Mouse (Mus musculus): Measurements from ENCODE around the gene Pfn3.

Pfn3 gene

DNA sequence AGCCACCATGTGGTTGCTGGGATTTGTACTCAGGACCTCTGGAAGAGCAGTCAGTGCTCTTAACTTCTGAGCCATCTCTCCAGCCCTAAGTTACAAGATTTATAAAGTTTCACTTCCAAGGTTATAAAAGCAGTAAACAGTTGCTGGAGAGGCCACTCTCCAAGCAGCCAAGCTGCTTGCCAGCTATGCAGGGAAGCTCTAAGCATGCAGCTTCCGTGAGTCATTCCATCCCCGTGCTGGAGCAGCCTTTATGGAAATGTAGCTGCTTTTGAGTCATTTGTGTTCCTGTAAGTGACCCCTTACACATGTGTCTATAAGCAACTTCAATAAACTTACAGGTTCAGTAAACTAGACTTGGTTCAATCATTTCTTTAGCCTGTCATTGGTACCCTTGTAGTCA lies 15.5 kb upstream of the Pfn3 start:
- DNase-seq (ENCODE audit: low spot score) = no peak

DNA sequence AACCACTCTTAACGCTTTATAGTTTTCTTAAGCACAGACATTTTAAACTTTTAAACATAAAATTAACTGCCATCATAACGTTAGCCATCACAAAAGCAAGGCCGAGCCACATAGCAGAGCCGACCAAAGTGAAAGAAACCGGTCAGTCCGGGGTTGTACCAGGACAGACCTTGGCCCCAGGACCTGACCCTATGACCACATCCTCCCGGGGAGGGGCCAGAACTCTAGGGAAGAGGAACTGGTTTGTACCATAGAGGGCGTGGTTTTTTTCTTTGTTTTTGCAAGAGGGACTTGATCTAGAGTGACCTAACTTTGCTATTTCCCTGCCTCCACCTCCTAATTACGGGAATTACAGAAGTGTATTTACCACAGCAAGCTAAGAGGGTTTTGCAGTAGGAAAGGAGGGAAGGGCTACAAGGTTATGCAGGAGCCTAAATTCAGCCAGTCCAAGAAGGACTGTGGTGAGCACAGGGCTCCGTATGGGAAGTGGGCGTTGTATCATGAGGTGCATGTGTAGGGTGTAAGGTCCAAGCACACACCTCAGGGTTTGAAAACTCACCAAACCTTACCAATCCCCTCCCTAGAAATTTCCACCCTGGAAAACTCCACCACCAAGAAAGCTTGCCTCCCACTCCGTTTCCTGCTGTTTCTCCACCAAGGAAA lies 14.3 kb upstream of the Pfn3 start:
- no peak for DNase-seq (ENCODE audit: low spot score)

DNA sequence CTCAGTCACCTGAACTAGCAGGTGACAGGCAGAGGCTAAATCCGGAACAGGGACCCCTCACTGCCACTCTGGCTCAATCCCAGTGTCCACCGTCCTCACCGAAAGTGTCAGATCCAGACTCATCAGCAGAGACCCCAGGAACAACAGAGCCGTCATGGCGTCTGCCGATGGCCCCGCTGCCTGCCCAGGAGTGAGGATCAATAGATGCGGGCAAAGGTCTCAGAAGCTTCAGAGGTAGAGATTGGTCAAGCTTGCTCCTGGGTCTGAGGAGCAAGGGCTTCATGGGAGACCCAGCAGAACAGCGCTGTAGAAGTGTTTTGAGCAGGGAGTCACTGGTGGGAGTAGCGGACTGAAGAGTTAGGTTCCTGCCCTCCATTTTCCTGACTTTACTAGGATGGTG lies 11.6 kb upstream of the Pfn3 start, which contains the start of gene F12:
TSS of gene F12 (minus strand) at position 181 of the 400 bp plus-strand sequence.
- DNase-seq (ENCODE audit: low spot score) = no peak

DNA sequence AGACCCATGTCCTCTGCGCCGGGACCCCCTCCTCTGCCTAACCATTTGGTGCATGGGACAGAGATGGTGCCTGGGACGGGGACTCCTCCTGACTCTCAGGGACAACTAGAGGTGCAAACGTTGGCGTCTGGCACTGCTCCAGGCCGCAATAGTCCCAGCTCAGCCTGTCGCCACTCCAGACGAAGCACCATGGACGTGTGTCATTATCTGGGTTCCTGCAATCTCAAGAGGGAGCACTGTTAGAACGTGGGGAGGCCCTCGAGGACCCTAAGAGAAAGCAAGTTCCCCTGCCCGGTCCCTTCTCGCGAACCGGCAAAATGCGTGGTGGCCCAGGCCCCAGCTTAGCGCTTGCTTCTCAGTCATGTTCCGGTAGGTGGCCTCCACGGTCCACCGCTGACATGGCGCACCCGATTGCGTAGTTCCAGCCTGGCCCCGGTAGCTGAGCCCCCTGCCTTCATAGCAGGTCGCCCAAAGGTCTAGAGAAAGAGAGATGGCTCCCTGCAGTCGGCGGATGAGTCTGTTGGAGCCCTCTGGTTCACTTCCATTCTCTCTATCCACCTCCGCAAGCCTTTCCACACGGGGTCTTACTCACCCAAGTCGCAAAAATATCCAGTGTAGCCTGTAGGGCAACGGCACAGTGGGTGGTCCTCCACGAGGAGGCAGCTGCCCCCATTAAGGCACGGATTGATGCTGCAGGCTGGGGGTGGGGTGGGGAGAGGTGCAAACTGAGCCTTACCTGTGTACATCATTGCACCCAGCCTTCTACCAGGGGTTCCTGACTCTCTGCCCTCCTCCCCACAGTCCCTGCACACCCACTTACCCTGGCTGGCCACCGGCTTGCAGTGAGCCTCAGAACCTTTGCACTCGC lies 6.1 kb upstream of the Pfn3 start:
- peak; percentile 56 for DNase-seq (ENCODE audit: low spot score)

DNA sequence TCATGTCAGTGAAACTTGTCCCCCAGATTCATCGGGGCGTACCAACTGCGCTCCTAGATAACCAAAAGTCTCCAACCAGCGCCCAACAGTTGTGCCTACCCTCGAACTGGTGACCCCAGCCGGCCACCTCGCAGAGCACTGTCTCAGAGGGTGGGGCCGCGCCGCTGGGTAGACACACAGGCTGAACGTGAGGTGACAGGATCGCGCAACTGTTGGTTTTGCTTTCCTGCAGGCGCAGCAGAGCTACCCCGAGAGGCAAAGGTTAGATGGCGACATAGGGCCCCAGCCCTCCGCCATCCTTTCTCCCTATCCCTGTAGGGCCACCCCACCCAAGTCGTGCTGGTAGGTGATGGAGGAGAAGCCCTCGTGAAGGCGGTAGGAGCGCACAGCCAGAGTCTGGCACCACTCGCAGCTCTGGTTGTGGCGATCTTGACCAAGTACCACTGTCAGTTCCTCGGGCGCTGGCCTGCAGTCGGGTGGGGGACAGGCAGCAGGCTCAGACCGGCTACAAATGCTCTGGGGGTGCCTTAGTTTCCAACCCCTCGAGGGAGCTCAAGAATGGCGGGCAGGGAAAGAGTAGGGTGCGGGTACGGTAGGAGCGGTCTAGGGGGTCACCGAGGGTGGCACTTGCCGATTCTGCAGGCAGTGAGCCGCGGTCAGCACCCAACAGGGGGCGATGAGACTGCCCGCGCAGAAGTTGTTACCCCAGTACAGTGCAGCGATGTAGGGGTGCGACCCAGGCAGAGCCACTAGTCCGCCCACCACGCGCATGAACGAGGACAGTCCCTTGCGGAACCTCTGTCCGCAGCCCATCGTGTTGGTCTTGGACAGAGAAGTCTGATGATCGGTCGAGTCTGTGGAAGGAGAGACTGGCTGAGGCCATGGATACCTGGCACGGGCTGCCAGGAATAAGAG lies 5.2 kb upstream of the Pfn3 start:
- no peak for DNase-seq (ENCODE audit: low spot score)

DNA sequence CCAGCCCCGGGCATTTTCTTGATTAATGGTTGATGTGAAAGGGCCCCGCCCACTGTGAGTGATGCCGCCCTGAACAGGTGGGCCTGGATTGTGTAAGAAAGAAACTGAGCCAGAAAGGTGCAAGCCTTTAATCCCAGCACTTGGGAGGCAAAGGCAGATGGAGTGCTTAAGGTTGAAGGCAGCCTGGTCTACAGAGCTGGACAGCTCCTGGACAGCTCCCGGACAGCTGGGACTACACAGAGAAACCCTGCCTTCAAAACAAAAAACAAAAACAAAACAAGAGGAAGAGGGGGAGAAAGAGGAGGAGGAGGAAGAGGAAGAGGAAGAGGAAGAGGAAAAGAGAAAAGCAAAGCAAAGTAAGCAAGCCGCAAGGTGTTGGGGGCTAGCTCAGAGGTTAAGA lies 4.1 kb upstream of the Pfn3 start:
- DNase-seq (ENCODE audit: low spot score) = no peak

DNA sequence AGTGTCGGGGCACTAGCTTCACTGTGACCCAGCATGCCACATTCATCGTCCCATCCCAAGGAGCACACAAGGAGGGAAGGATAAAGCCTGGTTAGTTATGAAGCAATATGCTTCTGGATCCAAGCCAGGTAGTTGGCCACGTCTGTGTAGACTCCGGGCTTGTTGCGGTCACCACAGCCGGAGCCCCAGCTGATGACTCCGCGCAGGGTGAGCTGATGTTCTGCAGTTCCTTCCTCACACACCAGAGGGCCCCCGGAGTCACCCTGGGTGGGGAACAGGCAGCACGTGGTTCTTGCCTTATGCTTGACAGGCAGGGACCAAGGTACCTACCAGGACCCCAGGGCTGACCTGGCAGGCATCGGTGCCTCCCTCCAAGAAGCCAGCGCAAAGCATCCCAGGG lies 3.0 kb upstream of the Pfn3 start:
- peak; percentile 85 for DNase-seq (ENCODE audit: low spot score)

DNA sequence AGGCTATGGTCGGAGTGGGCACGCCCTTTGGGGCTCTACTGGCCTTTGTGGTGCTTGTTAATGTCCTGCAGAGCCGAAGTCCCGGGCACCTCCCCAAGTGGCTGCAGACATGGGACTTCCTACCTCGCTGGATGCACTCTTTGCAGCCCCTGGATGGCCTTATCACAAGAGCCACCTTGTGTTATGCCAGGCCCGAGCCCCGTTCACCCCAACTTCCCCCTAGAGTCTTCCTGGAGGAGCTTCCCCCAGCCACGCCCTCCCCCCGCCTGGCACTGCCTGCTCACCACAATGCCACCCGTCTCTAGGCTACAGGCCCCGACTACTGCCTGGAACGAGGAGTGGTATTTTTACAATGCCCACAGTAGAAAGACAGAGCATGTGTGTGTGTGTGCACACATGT lies 1.7 kb downstream of the Pfn3 start:
- DNase-seq (ENCODE audit: low spot score) = no peak

DNA sequence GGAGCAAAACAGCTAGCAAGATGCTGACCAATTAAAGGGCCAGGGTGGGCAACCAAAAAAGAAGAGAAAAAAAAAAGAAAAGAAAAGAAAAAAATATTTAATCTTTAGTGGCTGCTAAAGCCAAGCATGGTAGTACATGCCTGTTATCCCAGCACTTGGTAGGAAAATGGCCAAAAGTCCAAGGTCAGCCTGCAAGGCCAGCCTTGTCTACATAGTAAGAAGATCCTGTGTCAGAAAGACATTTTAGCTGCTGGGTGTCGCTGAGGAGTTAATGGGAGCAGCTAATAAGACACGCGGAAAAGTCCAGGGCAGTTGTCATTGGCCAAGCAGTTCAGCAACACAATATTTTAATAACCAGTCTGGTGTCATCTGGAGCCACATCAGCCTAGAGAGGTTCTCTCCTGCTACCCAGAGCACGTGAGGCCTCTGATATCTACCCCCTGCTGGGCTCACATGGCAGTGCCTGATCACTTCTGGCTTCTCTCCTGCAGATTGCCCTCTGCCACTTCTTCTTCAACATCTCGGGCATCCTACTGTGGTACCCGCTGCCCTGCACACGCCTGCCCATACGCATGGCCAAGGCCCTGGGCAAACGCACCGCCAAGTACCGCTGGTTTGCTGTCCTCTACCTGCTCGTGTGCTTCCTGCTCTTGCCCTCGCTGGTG lies 2.3 kb downstream of the Pfn3 start:
- no peak for DNase-seq (ENCODE audit: low spot score)

DNA sequence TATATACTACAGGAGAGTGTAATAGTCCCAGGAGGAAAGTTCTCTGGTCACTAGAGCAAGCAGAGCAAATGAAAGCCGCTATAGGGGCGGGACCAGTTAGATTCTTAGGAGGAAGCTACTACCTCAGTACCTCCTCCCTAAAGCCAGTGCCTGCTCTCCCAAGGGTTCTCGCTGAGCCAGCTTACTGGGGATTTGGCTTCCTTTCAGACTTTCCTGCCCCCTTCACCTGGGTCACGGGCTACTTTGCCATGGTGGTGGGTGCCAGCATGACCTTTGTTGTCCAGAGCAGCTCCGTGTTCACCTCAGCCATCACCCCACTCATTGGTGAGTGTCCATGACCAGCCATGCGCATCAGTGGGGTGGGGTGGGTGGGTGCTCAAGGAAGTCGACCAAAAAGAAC lies 3.2 kb downstream of the Pfn3 start:
- DNase-seq (ENCODE audit: low spot score) = no peak

DNA sequence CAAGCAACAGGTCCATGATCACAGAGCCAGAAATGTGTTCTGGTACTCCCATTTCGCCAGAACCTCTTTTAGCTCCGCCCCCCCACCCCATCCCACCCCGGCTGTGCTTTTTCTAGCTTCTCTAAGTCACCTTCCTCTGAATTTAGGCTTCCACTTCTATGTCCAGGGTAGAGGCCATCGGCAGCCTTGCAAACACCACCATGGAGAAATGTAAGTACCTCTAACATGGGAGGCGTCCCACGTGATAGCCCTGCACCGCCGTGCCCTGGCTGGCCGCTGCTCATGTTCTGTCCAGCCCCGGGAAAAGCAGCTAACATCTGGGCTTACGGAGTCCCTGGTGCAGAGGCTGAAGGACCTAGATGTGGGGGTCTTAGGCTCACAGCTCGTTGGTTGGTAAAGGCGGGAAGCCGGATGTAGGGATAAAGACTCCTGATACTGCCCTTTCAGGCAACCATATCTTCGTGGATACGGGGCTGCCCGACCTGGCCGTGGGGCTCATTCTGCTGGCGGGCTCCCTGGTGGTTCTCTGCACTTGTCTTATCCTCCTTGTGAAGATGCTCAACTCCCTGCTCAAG lies 6.4 kb downstream of the Pfn3 start:
- no peak for DNase-seq (ENCODE audit: low spot score)

DNA sequence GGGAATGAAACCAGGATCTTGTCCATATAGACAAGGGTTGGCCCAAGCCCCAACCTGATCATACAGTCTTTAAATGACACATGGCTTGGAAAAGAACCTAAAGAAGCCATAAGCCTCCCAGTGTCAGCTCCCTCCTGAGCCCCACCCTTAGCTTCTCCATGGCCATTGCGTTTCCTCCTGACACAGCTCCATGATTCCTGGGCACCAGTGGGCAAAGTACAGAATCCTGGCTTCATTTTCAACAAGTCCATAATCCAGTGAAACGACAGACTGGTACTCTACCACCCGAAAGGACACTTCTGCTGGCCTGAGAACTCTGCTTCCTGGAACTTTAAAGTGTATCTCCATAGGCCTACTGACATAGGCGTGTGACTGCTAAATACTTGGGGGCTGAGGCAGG lies 7.7 kb downstream of the Pfn3 start:
- no peak for DNase-seq (ENCODE audit: low spot score)

DNA sequence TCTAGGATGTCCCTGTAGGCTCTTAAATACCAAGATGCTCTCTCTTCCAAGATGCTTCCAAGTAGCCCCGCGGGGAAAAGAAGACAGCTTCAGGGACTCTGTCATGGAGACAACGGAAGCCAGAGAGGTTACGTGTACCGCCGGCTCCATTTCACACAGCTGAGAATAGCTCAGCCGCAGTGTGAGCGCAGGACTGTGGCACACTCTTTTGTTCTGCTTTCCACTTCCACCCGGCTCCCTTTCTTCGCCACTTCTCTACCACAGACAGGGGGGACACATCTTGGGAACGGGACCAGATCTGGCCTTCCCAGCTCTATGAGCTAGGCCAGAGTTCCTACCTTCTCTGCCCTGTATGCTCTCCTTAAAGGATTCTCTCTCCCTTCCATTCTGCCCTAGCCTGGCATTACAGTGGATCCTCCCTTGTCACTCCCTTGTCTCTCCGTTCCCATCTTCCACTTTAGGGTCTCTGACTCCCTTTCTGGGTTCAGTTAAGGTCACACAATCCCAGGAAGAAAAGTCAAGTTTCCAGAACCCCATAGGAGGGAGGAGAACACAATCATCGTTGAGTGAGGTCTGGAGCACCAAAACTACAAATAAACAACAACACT lies 9.1 kb downstream of the Pfn3 start:
- no peak for DNase-seq (ENCODE audit: low spot score)

DNA sequence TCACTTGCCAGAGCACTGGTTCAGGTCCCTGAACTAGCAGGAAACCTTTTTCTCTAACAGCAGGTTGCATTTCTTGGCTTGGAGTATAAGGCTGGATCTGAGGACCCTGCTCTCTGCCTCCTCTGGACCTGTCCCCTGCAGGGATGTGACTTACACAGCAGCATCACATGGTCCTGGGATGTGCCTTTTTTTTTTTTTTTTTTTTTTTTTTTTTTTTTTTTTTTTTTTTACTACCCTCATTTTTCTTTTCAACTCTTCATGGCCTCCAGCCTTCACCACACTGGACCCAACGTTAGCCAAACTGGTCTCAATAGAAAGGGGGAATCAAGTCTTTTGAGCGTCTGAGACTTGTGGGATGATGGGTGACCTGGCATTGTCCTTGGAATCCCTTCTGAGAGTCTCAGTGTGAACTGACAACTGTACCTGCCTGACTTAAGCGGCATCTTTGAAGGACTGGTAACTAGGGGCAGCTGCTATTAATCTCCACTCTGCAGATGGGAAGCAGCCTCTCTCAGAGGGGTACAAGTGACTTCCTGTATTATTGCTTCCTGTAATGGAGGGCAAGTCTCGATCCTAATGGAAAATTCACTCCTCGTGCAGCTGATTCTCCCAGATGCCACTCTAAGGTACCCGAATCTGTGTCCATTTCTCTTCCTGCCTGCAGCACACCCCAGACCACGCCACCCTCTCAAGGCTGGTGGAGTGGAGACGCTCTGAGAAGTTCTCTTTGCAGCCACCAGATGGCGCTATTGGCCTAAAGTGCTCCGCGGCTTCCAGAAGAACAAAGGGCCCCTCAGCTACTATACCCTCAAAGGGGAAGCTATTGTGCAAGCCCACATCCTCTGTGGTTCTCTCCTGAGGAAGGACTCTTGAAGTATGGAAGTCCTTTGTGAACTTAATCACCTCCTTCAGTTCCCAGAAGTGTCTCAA lies 9.9 kb downstream of the Pfn3 start:
- peak; percentile 62 for DNase-seq (ENCODE audit: low spot score)

DNA sequence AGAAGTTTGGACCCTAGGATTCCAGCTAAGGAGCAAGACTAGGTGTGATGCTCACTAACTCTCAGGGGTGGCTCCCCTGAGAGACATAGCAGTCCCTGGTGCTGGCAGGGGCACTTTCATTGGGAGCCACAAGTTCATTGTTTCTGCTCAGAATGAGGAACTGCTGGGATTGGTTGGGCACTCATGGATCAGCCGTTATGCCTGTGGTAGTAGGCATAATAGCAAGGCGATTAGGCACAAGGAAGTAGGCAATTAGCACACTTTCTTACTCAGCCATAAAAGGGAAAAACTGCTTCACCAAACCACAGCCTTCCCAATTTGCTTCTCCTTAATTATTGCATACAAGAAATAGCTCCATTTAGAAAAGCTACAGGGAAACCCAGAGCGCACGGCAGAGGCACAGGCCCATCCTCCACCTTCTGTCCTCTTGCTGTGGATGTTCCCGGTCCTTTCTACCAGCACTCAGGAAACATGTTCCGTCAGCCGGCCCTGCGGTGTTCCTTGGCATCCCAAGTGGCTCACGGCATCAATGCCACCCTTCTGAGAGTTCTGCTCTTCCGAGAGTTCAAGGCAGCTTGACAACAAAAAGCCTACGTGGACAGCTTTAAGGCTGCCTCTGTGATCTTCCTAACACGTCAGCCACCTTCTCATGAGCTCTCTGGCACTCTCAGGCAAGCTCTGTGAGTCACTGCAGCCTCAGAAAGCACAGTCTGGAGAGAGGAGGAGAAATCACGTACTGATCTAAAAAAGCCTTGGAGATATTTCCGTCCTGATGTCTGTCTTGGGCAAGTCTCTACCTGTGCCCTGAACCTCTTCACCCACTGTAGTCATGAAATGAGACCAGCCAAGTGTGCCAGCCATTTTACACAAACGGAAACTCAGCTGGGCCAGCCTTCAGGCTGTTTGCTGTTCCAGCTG lies 10.8 kb downstream of the Pfn3 start:
- no peak for DNase-seq (ENCODE audit: low spot score)

DNA sequence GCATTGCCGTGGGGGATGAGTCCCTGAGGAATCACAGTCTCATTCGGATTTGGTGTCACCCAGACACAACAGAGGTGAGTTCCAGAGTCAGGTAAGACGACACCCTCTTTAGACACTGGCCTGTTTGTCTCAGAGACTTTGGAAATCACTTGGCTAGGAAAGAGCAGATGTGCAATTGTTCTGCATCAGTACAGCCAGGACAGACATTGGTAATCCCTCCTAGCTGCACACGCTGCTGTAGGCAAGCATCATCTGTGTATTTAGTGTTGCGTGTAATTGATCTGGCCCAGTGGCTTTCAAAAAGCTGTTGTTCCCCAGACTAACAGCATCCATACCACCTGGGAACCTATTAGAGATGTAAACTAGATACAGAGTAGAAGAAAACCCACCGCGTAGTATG lies 11.8 kb downstream of the Pfn3 start:
- DNase-seq (ENCODE audit: low spot score) = no peak

DNA sequence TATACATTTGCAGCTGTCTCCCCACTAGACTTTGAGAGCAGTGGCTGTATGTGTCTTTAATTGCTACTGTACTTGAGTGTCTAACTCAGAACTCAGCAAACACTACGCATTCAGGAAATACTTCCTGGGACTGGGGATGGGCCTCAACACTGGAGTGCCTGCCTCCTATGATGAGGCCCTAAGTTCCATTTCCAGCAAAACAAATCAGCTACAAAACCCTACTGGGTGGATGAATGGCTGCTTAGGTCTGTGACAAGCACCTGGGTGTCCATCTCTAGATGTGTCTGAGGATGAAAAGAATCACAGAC lies 15.0 kb downstream of the Pfn3 start:
- no peak for DNase-seq (ENCODE audit: low spot score)

DNA sequence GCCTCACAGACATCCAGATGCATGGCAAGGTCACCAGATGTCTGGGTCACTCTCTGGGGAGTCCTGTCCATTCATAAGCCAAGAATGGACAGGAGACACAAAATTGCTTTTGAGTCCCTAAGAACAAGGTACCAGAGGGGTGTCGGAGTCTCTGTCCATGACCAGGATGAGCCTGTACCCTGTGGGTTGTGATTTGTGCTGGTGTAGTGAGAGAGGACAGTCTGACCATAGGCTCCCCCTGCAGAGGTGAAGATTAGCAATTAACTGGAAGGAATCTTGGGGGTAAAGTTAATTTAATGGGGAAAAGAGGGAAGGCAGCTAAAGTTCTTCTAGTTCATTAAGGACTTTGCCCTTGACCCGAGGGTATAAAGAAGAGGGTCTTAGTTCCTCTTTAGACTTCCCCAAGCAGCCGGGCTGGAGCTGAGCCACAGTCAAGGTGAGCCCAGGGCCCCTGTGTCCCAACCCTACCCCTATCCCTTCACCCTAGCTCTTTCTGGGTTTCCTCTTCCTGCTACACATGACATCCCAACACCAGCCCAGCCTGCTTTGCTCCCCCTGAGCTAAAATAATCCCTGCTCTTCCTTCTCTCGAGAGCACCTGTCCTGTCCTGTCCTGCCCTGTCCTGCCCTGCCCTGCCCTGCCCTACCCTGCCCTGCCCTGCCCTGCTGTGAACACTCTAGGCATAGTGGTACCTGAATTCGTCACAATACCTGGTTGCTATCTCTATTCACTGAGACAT lies 15.6 kb downstream of the Pfn3 start:
- DNase-seq (ENCODE audit: low spot score) = no peak

DNA sequence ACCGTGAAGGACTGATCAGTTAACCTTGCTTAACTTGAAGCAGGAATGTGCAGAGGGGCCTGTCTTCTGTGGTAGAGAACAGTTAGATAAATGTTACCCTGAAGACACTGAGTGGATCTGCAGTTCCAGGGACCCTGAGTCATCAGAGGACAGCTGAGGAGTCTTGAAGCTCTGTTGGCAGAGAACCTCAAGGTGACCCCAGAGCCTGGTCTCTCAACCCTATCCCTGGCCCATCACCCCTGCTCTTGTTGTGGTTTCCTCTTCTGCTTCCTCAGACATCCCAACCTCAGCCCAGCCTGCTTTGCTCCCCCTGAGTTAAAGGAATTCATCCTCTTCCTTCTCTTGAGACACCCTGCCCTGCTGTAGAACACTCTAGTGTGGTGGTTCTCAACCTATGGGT lies 16.9 kb downstream of the Pfn3 start, which contains the start of gene Slc34a1:
TSS of gene Slc34a1 (plus strand) at position 100 of the 400 bp plus-strand sequence.
- no peak for DNase-seq (ENCODE audit: low spot score)
